Mouse (Mus musculus): ENCODE measurements around the gene Ap2a1. TPM values are rescaled to one million over a fixed set of nuclear protein-coding genes. Genes with fewer than 3 reads are reported as not detected.

The Ap2a1 gene
- total RNA-seq, 4 experiments from 2014 or later: 61.0 to 74.9 (median 67.2) TPM

- DNase-seq (ENCODE audit: low spot score): no peak
Observed at GRCm38 (mm10) chr7:44850789-44851624, 78.3 kb downstream of the Ap2a1 start.

Other genes starting within 250 kb of the Ap2a1 start
- not detected for gene Izumo2, start 220.8 kb downstream of the Ap2a1 start, total RNA-seq (2022)
- 10 to 100 TPM; 23.5 to 29.3 (median 27.3) TPM for gene Vrk3, start 181.1 kb downstream of the Ap2a1 start, total RNA-seq (2022)
- gene Zfp473, start 178.4 kb downstream of the Ap2a1 start, total RNA-seq (2022): under 1 TPM in 2 of 4 experiments, not detected in 2; 0.06 to 0.09 TPM
- gene Nup62, start 113.4 kb downstream of the Ap2a1 start, total RNA-seq (2022): 10 to 100 TPM; 18.7 to 32.3 (median 24.4) TPM
- 1 to 10 TPM in 2 of 4 experiments, under 1 TPM in 2; 0.35 to 1.2 (median 0.88) TPM for gene Il4i1, start 113.1 kb downstream of the Ap2a1 start, total RNA-seq (2022)
- gene Atf5, start 112.8 kb downstream of the Ap2a1 start, total RNA-seq (2022): 10 to 100 TPM; 55.1 to 71.1 (median 64.7) TPM
- 10 to 100 TPM; 64.3 to 76.2 (median 70.5) TPM for gene Akt1s1, start 80.5 kb downstream of the Ap2a1 start, total RNA-seq (2022)
- gene Tbc1d17, start 80.4 kb downstream of the Ap2a1 start, total RNA-seq (2022): 10 to 100 TPM; 40.7 to 59.5 (median 51.5) TPM
- 10 to 100 TPM; 17.8 to 20.6 (median 19.6) TPM for gene Pnkp, start 72.4 kb downstream of the Ap2a1 start, total RNA-seq (2022)
- gene Ptov1, start 59.7 kb downstream of the Ap2a1 start, total RNA-seq (2022): 100 to 1,000 TPM; 178 to 199 (median 189) TPM
- gene Med25, start 36.8 kb downstream of the Ap2a1 start, total RNA-seq (2022): 10 to 100 TPM; 79.8 to 88.1 (median 85.0) TPM
- gene Fuz, start 33.4 kb downstream of the Ap2a1 start, total RNA-seq (2022): 10 to 100 TPM; 14.9 to 18.5 (median 17.4) TPM
- gene Tsks, start 13.7 kb upstream of the Ap2a1 start, total RNA-seq (2022): not detected
- 1 to 10 TPM; 1.4 to 2.7 (median 1.8) TPM for gene Cpt1c, start 45.4 kb upstream of the Ap2a1 start, total RNA-seq (2022)
- 100 to 1,000 TPM in 2 of 4 experiments, 10 to 100 TPM in 2; 88.3 to 107 (median 102) TPM for gene Prmt1, start 57.1 kb upstream of the Ap2a1 start, total RNA-seq (2022)
- 10 to 100 TPM; 23.2 to 31.9 (median 27.0) TPM for gene Irf3, start 68.2 kb upstream of the Ap2a1 start, total RNA-seq (2022)
- gene Bcl2l12, start 69.2 kb upstream of the Ap2a1 start, total RNA-seq (2022): 10 to 100 TPM in 3 of 4 experiments, 1 to 10 TPM in 1; 8.6 to 13.5 (median 11.0) TPM
- gene Scaf1, start 86.9 kb upstream of the Ap2a1 start, total RNA-seq (2022): 10 to 100 TPM; 46.8 to 56.2 (median 49.7) TPM
- gene Rras, start 88.5 kb upstream of the Ap2a1 start, total RNA-seq (2022): 10 to 100 TPM; 40.2 to 49.8 (median 44.1) TPM
- gene Prr12, start 123.4 kb upstream of the Ap2a1 start, total RNA-seq (2022): 10 to 100 TPM; 22.4 to 26.3 (median 24.9) TPM
- gene Nosip, start 132.9 kb upstream of the Ap2a1 start, total RNA-seq (2022): 10 to 100 TPM; 30.6 to 33.8 (median 32.7) TPM
- 1 to 10 TPM; 5.6 to 7.8 (median 6.7) TPM for gene Prrg2, start 133.2 kb upstream of the Ap2a1 start, total RNA-seq (2022)
- gene Rcn3, start 162.7 kb upstream of the Ap2a1 start, total RNA-seq (2022): 10 to 100 TPM; 17.8 to 27.4 (median 21.4) TPM
- gene Fcgrt, start 174.4 kb upstream of the Ap2a1 start, total RNA-seq (2022): 10 to 100 TPM; 65.6 to 77.1 (median 67.5) TPM
- gene Rps11, start 194.9 kb upstream of the Ap2a1 start, total RNA-seq (2022): 100 to 1,000 TPM; 572 to 626 (median 604) TPM
- 100 to 1,000 TPM; 580 to 769 (median 686) TPM for gene Rpl13a, start 199.3 kb upstream of the Ap2a1 start, total RNA-seq (2022)
- 1 to 10 TPM in 1 of 4 experiments, not detected in 3; 1.7 TPM for gene Gm45713, start 206.7 kb upstream of the Ap2a1 start, total RNA-seq (2022)
- 1 to 10 TPM; 6.1 to 7.9 (median 6.5) TPM for gene Flt3l, start 206.9 kb upstream of the Ap2a1 start, total RNA-seq (2022)
- 10 to 100 TPM; 40.4 to 50.5 (median 48.0) TPM for gene Pih1d1, start 224.8 kb upstream of the Ap2a1 start, total RNA-seq (2022)
- 10 to 100 TPM; 24.9 to 36.9 (median 29.2) TPM for gene Aldh16a1, start 225.1 kb upstream of the Ap2a1 start, total RNA-seq (2022)
- gene Slc17a7, start 234.5 kb upstream of the Ap2a1 start, total RNA-seq (2022): 10 to 100 TPM; 32.0 to 50.7 (median 41.1) TPM